Mouse (Mus musculus): ENCODE data around the gene S1pr1. TPM values are rescaled to one million over a fixed set of nuclear protein-coding genes. Genes with fewer than 3 reads are reported as not detected.

The S1pr1 gene
- polyA plus RNA-seq, 1 experiment from 2014 or later = 22.8 TPM

DNA sequence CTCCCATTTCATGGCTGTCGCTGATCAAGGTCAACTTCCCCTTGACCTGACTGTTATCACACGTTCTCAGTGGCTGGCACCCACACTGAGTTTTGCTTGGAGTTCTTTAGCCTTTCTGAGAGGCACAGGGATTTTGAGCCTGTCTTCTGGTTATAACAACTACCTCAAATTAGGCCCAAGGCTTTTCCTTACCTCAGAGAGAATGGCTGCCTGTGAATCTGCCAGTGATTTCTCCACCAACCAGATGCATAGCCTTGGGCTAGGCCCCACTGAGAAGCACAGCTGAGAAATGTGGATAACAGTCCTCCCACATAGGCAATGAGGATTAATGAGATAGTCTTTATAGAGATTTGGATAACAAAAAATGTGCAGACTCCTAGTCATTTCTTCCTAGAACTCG is 50.4 kb downstream of the S1pr1 start:
- WGBS = 43% methylated on average over 3 of the region's 3 CpGs
- no peak for ATAC-seq (ENCODE audit: low FRiP score)

GRCm38 (mm10) chr3:115660701-115661460 is 54.0 kb downstream of the S1pr1 start:
- no peaks in the 10 kb centered on the region for H3K36me3 ChIP-seq
- no peak overlapping the region for H3K4me2 ChIP-seq
- 53% methylated on average over 9 of the region's 9 CpGs for WGBS
- H3K9ac ChIP-seq = no peak overlapping the region
- H3K4me3 ChIP-seq = no peak overlapping the region
- no peak overlapping the region for H3K27ac ChIP-seq
- H3K4me1 ChIP-seq (replicated peaks) = peaks cover 8% of the 10 kb centered on the region; the same call in 1 of the 2 replicates
- no peaks in the 10 kb centered on the region for H3K9me3 ChIP-seq
- peak; percentile 88 for ATAC-seq (ENCODE audit: low FRiP score)
- no peaks in the 10 kb centered on the region for H3K27me3 ChIP-seq

More for the DNA sequence above, 50.4 kb downstream of the S1pr1 start:
- Histone ChIP-seq H3K9me3 (no peaks in the 10 kb centered on the region), H3K4me1 (replicated peaks) (peaks cover 8% of the 10 kb centered on the region; the same call in 1 of the 2 replicates), H3K36me3 (no peaks in the 10 kb centered on the region), H3K4me2 (no peak overlapping the region), H3K27me3 (no peaks in the 10 kb centered on the region), H3K27ac (no peak overlapping the region; the same call in 1 of the 2 replicates), H3K9ac (no peak overlapping the region), H3K4me3 (no peak overlapping the region)

Other genes with a start within 250 kb of the S1pr1 start
- 25.6 and 27.7 TPM in 2 replicates for gene Dph5, start 172.8 kb upstream of the S1pr1 start, polyA plus RNA-seq (2015; fragmentation: Nextera tagmentation; extraction: Ambion mirVana)

All from hindbrain, embryonic 13.5 days (tissue).